Mouse (Mus musculus): ENCODE data around the gene Zcchc7. TPM values are rescaled to one million over a fixed set of nuclear protein-coding genes. Genes with fewer than 3 reads are reported as not detected.

Zcchc7 gene
- total and polyA plus RNA-seq, 2 experiments = 4.8 to 21.8 TPM

DNA sequence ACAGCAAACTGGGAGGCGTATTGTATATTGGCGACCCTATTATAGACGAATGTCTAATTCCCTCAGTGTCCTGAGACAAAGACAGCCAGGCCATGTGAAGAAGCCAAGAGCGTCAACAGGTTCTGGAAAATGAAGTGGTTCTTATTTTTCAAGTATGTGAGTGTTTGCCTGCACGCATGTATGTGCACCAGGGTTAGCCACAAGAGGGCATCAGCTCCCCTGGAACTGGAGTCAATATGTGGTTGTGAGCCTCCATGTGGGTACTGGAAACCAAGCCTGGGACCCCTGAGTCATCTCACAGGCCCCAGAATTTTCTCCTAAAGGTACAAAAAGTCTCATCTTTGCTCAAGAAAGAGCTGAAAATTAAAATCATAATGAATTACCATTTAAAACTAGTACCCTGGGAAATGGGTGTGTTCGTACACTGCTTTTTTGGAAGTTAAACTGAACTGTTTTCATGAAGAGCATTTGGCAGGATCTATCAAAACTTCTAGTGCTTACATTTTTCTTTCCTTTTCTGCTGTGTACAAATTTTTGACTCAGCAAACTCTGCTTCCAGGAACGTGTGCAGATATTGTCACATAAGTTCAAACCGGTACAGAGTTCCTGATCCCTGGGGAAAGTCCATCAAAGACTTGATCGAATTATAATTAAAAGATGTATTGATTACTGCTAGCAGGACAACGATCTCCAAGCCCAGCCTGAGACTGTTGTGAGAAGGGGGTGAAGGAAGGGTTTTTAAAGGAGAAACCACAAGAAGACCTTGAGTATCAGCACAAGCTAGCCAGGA lies 221.4 kb downstream of the Zcchc7 start:
- peak overlapping the region; percentile 78 for H3K27ac ChIP-seq (replicated peaks; ENCODE audit: insufficient read depth, low read depth, low read length)
- DNase-seq (ENCODE audit: extremely low read depth, low read depth, low spot score) = peak; percentile 92
- WGBS = 53% methylated on average over 10 of the region's 10 CpGs
- no peaks in the 10 kb centered on the region for H3K27me3 ChIP-seq (ENCODE audit: control insufficient read depth, insufficient read depth, low read length)
- no peak overlapping the region for H3K9ac ChIP-seq (ENCODE audit: low read depth, low read length)
- no peaks in the 10 kb centered on the region for H3K79me2 ChIP-seq (ENCODE audit: control insufficient read depth, insufficient read depth, low read length)
- TF ChIP-seq CTCF (IDR thresholded peaks at IDR 0.05; ENCODE audit: low read depth, low read length) (peak; percentile 36; the same call in 1 of the 2 replicates), POLR2A (IDR thresholded peaks at IDR 0.05; ENCODE audit: extremely low read depth, insufficient read depth, low read length) (no peak)
- no peaks in the 10 kb centered on the region for H3K36me3 ChIP-seq (ENCODE audit: control insufficient read depth, insufficient read depth, low read length)
- no peak overlapping the region for H3K4me3 ChIP-seq (ENCODE audit: insufficient read depth, low read depth, low read length)
- H3K4me1 ChIP-seq (ENCODE audit: control insufficient read depth, insufficient read depth, low read length) = peaks cover 38% of the 10 kb centered on the region

GRCm38 (mm10) chr4:44978175-44978574 lies 222.5 kb downstream of the Zcchc7 start:
- H3K27ac ChIP-seq (replicated peaks; ENCODE audit: insufficient read depth, low read depth, low read length) = peak overlapping the region; percentile 67
- H3K9ac ChIP-seq (ENCODE audit: low read depth, low read length) = no peak overlapping the region
- TF ChIP-seq POLR2A (IDR thresholded peaks at IDR 0.05; ENCODE audit: extremely low read depth, insufficient read depth, low read length) = no peak
- TF ChIP-seq CTCF (IDR thresholded peaks at IDR 0.05; ENCODE audit: low read depth, low read length) = no peak
- H3K36me3 ChIP-seq (ENCODE audit: control insufficient read depth, insufficient read depth, low read length) = no peaks in the 10 kb centered on the region
- H3K79me2 ChIP-seq (ENCODE audit: control insufficient read depth, insufficient read depth, low read length) = peaks cover 4% of the 10 kb centered on the region; the same call in 1 of the 2 replicates
- peaks cover 38% of the 10 kb centered on the region for H3K4me1 ChIP-seq (ENCODE audit: control insufficient read depth, insufficient read depth, low read length)
- H3K27me3 ChIP-seq (ENCODE audit: control insufficient read depth, insufficient read depth, low read length) = no peaks in the 10 kb centered on the region
- 18% methylated on average over 5 of the region's 5 CpGs for WGBS
- no peak overlapping the region for H3K4me3 ChIP-seq (ENCODE audit: insufficient read depth, low read depth, low read length)
- DNase-seq (ENCODE audit: extremely low read depth, low read depth, low spot score) = peak; percentile 96

- peak; percentile 99 for DNase-seq (ENCODE audit: extremely low read depth, low read depth, low spot score)
- TF ChIP-seq CTCF (IDR thresholded peaks at IDR 0.05; ENCODE audit: low read depth, low read length) (no peak), POLR2A (IDR thresholded peaks at IDR 0.05; ENCODE audit: extremely low read depth, insufficient read depth, low read length) (no peak)
- H3K79me2 ChIP-seq (ENCODE audit: control insufficient read depth, insufficient read depth, low read length) = peaks cover 9% of the 10 kb centered on the region; the same call in 1 of the 2 replicates
- H3K36me3 ChIP-seq (ENCODE audit: control insufficient read depth, insufficient read depth, low read length) = peaks cover 4% of the 10 kb centered on the region; the same call in 1 of the 2 replicates
- H3K4me3 ChIP-seq (ENCODE audit: insufficient read depth, low read depth, low read length) = no peak overlapping the region
- peaks cover 34% of the 10 kb centered on the region for H3K4me1 ChIP-seq (ENCODE audit: control insufficient read depth, insufficient read depth, low read length)
- WGBS = 14% methylated on average over 7 of the region's 7 CpGs
- no peaks in the 10 kb centered on the region for H3K27me3 ChIP-seq (ENCODE audit: control insufficient read depth, insufficient read depth, low read length)
- H3K27ac ChIP-seq (replicated peaks; ENCODE audit: insufficient read depth, low read depth, low read length) = peak overlapping the region; percentile 98
- no peak overlapping the region for H3K9ac ChIP-seq (ENCODE audit: low read depth, low read length)
Measured at GRCm38 (mm10) chr4:44979794-44980338, 224.2 kb downstream of the Zcchc7 start.

- Histone ChIP-seq H3K27me3 (ENCODE audit: control insufficient read depth, insufficient read depth, low read length) (no peaks in the 10 kb centered on the region), H3K4me3 (ENCODE audit: insufficient read depth, low read depth, low read length) (peak within 1 kb of the TSS; percentile 74), H3K4me1 (ENCODE audit: control insufficient read depth, insufficient read depth, low read length) (peaks cover 36% of the 10 kb centered on the region), H3K36me3 (ENCODE audit: control insufficient read depth, insufficient read depth, low read length) (peaks cover 19% of the 10 kb centered on the region), H3K27ac (replicated peaks; ENCODE audit: insufficient read depth, low read depth, low read length) (peak within 1 kb of the TSS; percentile 100), H3K79me2 (ENCODE audit: control insufficient read depth, insufficient read depth, low read length) (peaks cover 9% of the 10 kb centered on the region; the same call in 1 of the 2 replicates), H3K9ac (ENCODE audit: low read depth, low read length) (peak within 1 kb of the TSS; percentile 93)
- peak; percentile 81 for DNase-seq (ENCODE audit: extremely low read depth, low read depth, low spot score)
- TF ChIP-seq CTCF (IDR thresholded peaks at IDR 0.05; ENCODE audit: low read depth, low read length) (peak; percentile 17; the same call in 1 of the 2 replicates), POLR2A (IDR thresholded peaks at IDR 0.05; ENCODE audit: extremely low read depth, insufficient read depth, low read length) (peak; percentile 92)
- under 1% methylated on average over 40 of the region's 40 CpGs for WGBS
Measured at GRCm38 (mm10) chr4:44981280-44981973, 225.8 kb downstream of the Zcchc7 start, which contains the start of gene Grhpr. Gene Grhpr (plus strand): TSS chr4:44981395.

Other genes starting within 250 kb of the Zcchc7 start
- 0.18 and 0.60 TPM in 2 replicates for gene Pax5, start 45.4 kb upstream of the Zcchc7 start, total RNA-seq (2014; rRNA removed)
- gene Pax5, start 45.4 kb upstream of the Zcchc7 start, polyA plus RNA-seq (2012; rRNA removed) = 0.29 and 1.4 TPM in 2 replicates
- 108 and 118 TPM in 2 replicates for gene Grhpr, start 225.5 kb downstream of the Zcchc7 start, total RNA-seq (2014; rRNA removed)
- gene Grhpr, start 225.5 kb downstream of the Zcchc7 start, polyA plus RNA-seq (2012; rRNA removed) = 297 and 313 TPM in 2 replicates